Mouse (Mus musculus) liver, embryonic 11.5 days (tissue): ENCODE results near the gene Spta1. TPM values are rescaled to one million over a fixed set of nuclear protein-coding genes. Genes with fewer than 3 reads are reported as not detected.

ENCODE experiments used
- polyA plus RNA-seq: library from polyadenylated mRNA; unstranded; fragments of >200 nt; fragmentation: Nextera tagmentation; extraction: Ambion mirVana; gene quantifications from 2 replicates; pipeline ENCODE4 v1.2.1, GENCODE M21; 2014

Gene Spta1
- polyA plus RNA-seq, 1 experiment from 2014 or later: 23.1 TPM

Other genes starting within 250 kb of the Spta1 start
- gene Mndal, start 230.3 kb upstream of the Spta1 start, polyA plus RNA-seq: 1.8 and 2.0 TPM in 2 replicates
- 0.74 and 0.78 TPM in 2 replicates for gene Ifi203, start 230.1 kb upstream of the Spta1 start, polyA plus RNA-seq
- gene Ifi202b, start 190.0 kb upstream of the Spta1 start, polyA plus RNA-seq: not detected in 2 replicates
- gene Ifi205, start 141.0 kb upstream of the Spta1 start, polyA plus RNA-seq: 0.82 TPM in 2 replicates
- gene Olfr433, start 132.1 kb upstream of the Spta1 start, polyA plus RNA-seq: 0.30 TPM in 1 of 2 replicates, not detected in the other
- gene Olfr432, start 123.6 kb upstream of the Spta1 start, polyA plus RNA-seq: not detected in 2 replicates
- gene Olfr430, start 106.2 kb upstream of the Spta1 start, polyA plus RNA-seq: not detected in 2 replicates
- not detected in 2 replicates for gene Olfr429, start 88.4 kb upstream of the Spta1 start, polyA plus RNA-seq
- not detected in 2 replicates for gene Olfr427, start 75.9 kb upstream of the Spta1 start, polyA plus RNA-seq
- not detected in 2 replicates for gene Olfr231, start 51.6 kb upstream of the Spta1 start, polyA plus RNA-seq
- gene Olfr424, start 41.3 kb upstream of the Spta1 start, polyA plus RNA-seq: not detected in 2 replicates
- gene Olfr420, start 17.1 kb upstream of the Spta1 start, polyA plus RNA-seq: 0.12 and 0.27 TPM in 2 replicates
- 0.12 TPM in 1 of 2 replicates, not detected in the other for gene Olfr419, start 79.3 kb downstream of the Spta1 start, polyA plus RNA-seq
- not detected in 2 replicates for gene Mptx1, start 157.7 kb downstream of the Spta1 start, polyA plus RNA-seq
- not detected in 2 replicates for gene Olfr417, start 192.3 kb downstream of the Spta1 start, polyA plus RNA-seq
- not detected in 2 replicates for gene Olfr248, start 218.3 kb downstream of the Spta1 start, polyA plus RNA-seq